ENCODE assay signal across 12 mouse cellular contexts in genomic region chr6:127143124-127143520, GRCm38 (mm10). TPM values are rescaled to one million over a fixed set of nuclear protein-coding genes. Genes with fewer than 3 reads are reported as not detected.
DNase-seq lines count a peak whose midpoint lies in the region; ATAC-seq and TF ChIP-seq lines count a peak whose summit lies in the region.
"Had no signal": no experiment of that assay in that cellular context is flagged by ENCODE, and none has a peak within 500 bp of the region (broad histone marks: within the 10 kb centered on the region; RNA-seq: fewer than 3 reads in every experiment).

No protein-coding gene starts in this region.

- no peaks in the 10 kb centered on the region for H3K27me3 ChIP-seq in heart, embryonic 10.5 days (ENCODE audit: insufficient read depth, poor library complexity, severe bottlenecking)
- no peaks in the 10 kb centered on the region for H3K27me3 ChIP-seq in stomach, embryonic 16.5 days (ENCODE audit: control insufficient read depth, insufficient read depth, low read length)
- no peaks in the 10 kb centered on the region for H3K27me3 ChIP-seq in stomach, postnatal 0 days (ENCODE audit: control insufficient read depth, insufficient read depth, low read length)
- peaks cover 4% of the 10 kb centered on the region; the same call in 1 of the 2 replicates for H3K27me3 ChIP-seq in liver, embryonic 13.5 days
- H3K27me3 ChIP-seq in splenic B cell, adult 2 months (ENCODE audit: control insufficient read depth, insufficient read depth, low read length, poor library complexity, severe bottlenecking), result no peaks in the 10 kb centered on the region

- H3K9me3 ChIP-seq in heart, embryonic 10.5 days, result no peaks in the 10 kb centered on the region
- no peaks in the 10 kb centered on the region for H3K9me3 ChIP-seq in stomach, embryonic 16.5 days (replicated peaks; ENCODE audit: control insufficient read depth, low read length)
- no peaks in the 10 kb centered on the region for H3K9me3 ChIP-seq in stomach, postnatal 0 days (ENCODE audit: control insufficient read depth, low read length)
- H3K9me3 ChIP-seq in liver, embryonic 13.5 days (replicated peaks), result no peaks in the 10 kb centered on the region
- H3K9me3 ChIP-seq: hindbrain, embryonic 15.5 days had no signal

- 80% methylated on average over 10 of the region's 10 CpGs for WGBS in heart, embryonic 10.5 days
- WGBS in stomach, embryonic 16.5 days, result 69% methylated on average over 10 of the region's 10 CpGs
- 69% methylated on average over 10 of the region's 10 CpGs for WGBS in stomach, postnatal 0 days
- 38% methylated on average over 10 of the region's 10 CpGs for WGBS in liver, embryonic 13.5 days (ENCODE audit: insufficient replicate concordance)

- peak overlapping the region; percentile 22; the same call in 1 of the 2 replicates for H3K27ac ChIP-seq in heart, embryonic 10.5 days
- H3K27ac ChIP-seq in stomach, embryonic 16.5 days (ENCODE audit: low read length), result peak overlapping the region; percentile 22; the same call in 1 of the 2 replicates
- no peak overlapping the region for H3K27ac ChIP-seq in stomach, postnatal 0 days (replicated peaks)
- peak overlapping the region; percentile 53; the same call in 1 of the 2 replicates for H3K27ac ChIP-seq in liver, embryonic 13.5 days
- H3K27ac ChIP-seq: hindbrain, embryonic 15.5 days had no signal

- no peak for ATAC-seq in stomach, embryonic 16.5 days (ENCODE audit: insufficient read depth, low FRiP score)
- ATAC-seq in stomach, postnatal 0 days (ENCODE audit: low FRiP score, low TSS enrichment), result no peak
- no peak; the same call in 1 of the 2 replicates for ATAC-seq in liver, embryonic 13.5 days (ENCODE audit: low read depth)

- no peak overlapping the region for H3K4me2 ChIP-seq in stomach, embryonic 16.5 days (ENCODE audit: low read depth, low read length)
- H3K4me2 ChIP-seq in stomach, postnatal 0 days (replicated peaks; ENCODE audit: low read depth), result no peak overlapping the region
- 0 out of 2 replicates have a peak overlapping the region, but pooled peaks have one; percentile 45 for H3K4me2 ChIP-seq in liver, embryonic 13.5 days

- no peak for DNase-seq in heart, embryonic 10.5 days (ENCODE audit: low spot score)
- DNase-seq in heart, adult 18-20 months, result no peak
- DNase-seq in stomach, postnatal 0 days (ENCODE audit: low spot score), result no peak
- DNase-seq in liver, embryonic 13.5 days, result no peak
- DNase-seq in splenic B cell, adult 2 months (ENCODE audit: low read depth, low spot score), result peak; percentile 9
- DNase-seq in right cerebral cortex, adult 2 months (ENCODE audit: low spot score in 2 of 2), result no peak
- DNase-seq in cerebellum, postnatal 36 days, result no peak
- DNase-seq: B cell, adult 2 months; heart, adult 11 months; kidney, postnatal 36 days had no signal

- peaks cover 83% of the 10 kb centered on the region for H3K36me3 ChIP-seq in heart, embryonic 10.5 days
- H3K36me3 ChIP-seq in stomach, embryonic 16.5 days (ENCODE audit: control insufficient read depth, insufficient read depth, low read length), result peaks cover 12% of the 10 kb centered on the region; the same call in 1 of the 2 replicates
- peaks cover 18% of the 10 kb centered on the region for H3K36me3 ChIP-seq in stomach, postnatal 0 days (ENCODE audit: control insufficient read depth, insufficient read depth, low read length)
- H3K36me3 ChIP-seq in liver, embryonic 13.5 days, result peaks cover 26% of the 10 kb centered on the region
- no peaks in the 10 kb centered on the region; the same call in 1 of the 2 replicates for H3K36me3 ChIP-seq in splenic B cell, adult 2 months (ENCODE audit: control insufficient read depth, insufficient read depth, low read length, poor library complexity, severe bottlenecking)
- H3K36me3 ChIP-seq: hindbrain, embryonic 15.5 days had no signal

- no peak for TF ChIP-seq EP300 in stomach, postnatal 0 days (optimal IDR thresholded peaks at IDR 0.05)

- peaks cover 53% of the 10 kb centered on the region for H3K4me1 ChIP-seq in heart, embryonic 10.5 days
- peaks cover 32% of the 10 kb centered on the region for H3K4me1 ChIP-seq in stomach, embryonic 16.5 days (ENCODE audit: control insufficient read depth, insufficient read depth, low read length)
- H3K4me1 ChIP-seq in stomach, postnatal 0 days (replicated peaks; ENCODE audit: control insufficient read depth, insufficient read depth), result 0 out of 2 replicates have a peak, but pooled peaks cover 5% of the 10 kb centered on the region
- peaks cover 46% of the 10 kb centered on the region for H3K4me1 ChIP-seq in liver, embryonic 13.5 days (replicated peaks)

- TF ChIP-seq CTCF in stomach, postnatal 0 days (IDR thresholded peaks at IDR 0.05; ENCODE audit: low read depth), result no peak

- H3K9ac ChIP-seq in stomach, embryonic 16.5 days (ENCODE audit: low read length), result no peak overlapping the region
- H3K9ac ChIP-seq in stomach, postnatal 0 days (ENCODE audit: low read length), result no peak overlapping the region
- H3K9ac ChIP-seq in liver, embryonic 13.5 days, result peak overlapping the region; percentile 22; the same call in 1 of the 2 replicates
- H3K9ac ChIP-seq: hindbrain, embryonic 15.5 days had no signal

- no peak overlapping the region for H3K4me3 ChIP-seq in heart, embryonic 10.5 days
- no peak overlapping the region for H3K4me3 ChIP-seq in stomach, embryonic 16.5 days (replicated peaks; ENCODE audit: low read length)
- H3K4me3 ChIP-seq in stomach, postnatal 0 days (ENCODE audit: low read depth, low read length), result no peak overlapping the region
- H3K4me3 ChIP-seq in liver, embryonic 13.5 days (replicated peaks), result no peak overlapping the region
- H3K4me3 ChIP-seq: hindbrain, embryonic 15.5 days had no signal

RNA-seq across cellular contexts. Expression of gene Ccnd2, which starts 8.9 kb away (rescaled TPM):
- polyA plus RNA-seq in heart, embryonic 10.5 days (2016; fragmentation: Nextera tagmentation; extraction: Ambion mirVana), result 914 and 924 TPM in 2 replicates
- 100 to 1,000 TPM; 161 to 164 TPM for total RNA-seq in heart, adult 18-20 months (2021)
- polyA plus RNA-seq in stomach, embryonic 16.5 days (2015; fragmentation: Nextera tagmentation; extraction: Ambion mirVana), result 932 and 1,032 TPM in 2 replicates
- 433 and 478 TPM in 2 replicates for polyA plus RNA-seq in stomach, postnatal 0 days (2015; fragmentation: Nextera tagmentation; extraction: Ambion mirVana)
- 109 and 129 TPM in 2 replicates for polyA plus RNA-seq in liver, embryonic 13.5 days (2015; fragmentation: Nextera tagmentation; extraction: Ambion mirVana)

RNA-seq across cellular contexts. Expression of gene Tigar, which starts 33.8 kb away (rescaled TPM):
- 9.0 and 12.6 TPM in 2 replicates for polyA plus RNA-seq in heart, embryonic 10.5 days (2016; fragmentation: Nextera tagmentation; extraction: Ambion mirVana)
- total RNA-seq in heart, adult 18-20 months (2021), result 10 to 100 TPM; 45.3 to 63.0 TPM
- 4.6 and 5.0 TPM in 2 replicates for polyA plus RNA-seq in stomach, embryonic 16.5 days (2015; fragmentation: Nextera tagmentation; extraction: Ambion mirVana)
- polyA plus RNA-seq in stomach, postnatal 0 days (2015; fragmentation: Nextera tagmentation; extraction: Ambion mirVana), result 4.1 and 5.2 TPM in 2 replicates
- polyA plus RNA-seq in liver, embryonic 13.5 days (2015; fragmentation: Nextera tagmentation; extraction: Ambion mirVana), result 1.0 and 1.4 TPM in 2 replicates
